In the genomic region with DNA sequence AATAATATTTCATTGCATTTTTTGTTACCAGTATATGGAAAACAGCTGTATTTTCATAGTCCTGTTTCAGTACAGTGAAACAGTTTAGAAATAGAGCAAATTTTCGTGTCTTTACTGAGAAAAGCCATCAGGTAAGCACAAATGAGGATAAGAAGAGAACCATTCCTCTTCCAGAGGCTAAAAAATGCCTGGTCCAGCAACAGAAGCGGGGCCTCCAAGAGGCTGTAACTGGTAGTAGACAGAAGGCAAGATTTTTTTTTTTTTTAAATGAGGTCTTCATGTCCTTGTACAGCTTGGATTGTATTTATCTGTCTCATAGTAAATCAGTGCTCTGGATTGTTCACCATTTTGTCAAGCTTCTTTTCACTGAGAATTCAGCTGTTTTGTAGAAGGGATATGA, we compare ENCODE assay signal across 21 mouse cellular contexts.
A peak's percentile ranks its signal among the peaks of the same experiment; 100 is the strongest.
DNase-seq lines count a peak whose midpoint lies in the region; ATAC-seq lines count a peak whose summit lies in the region.
"Had no signal": no experiment of that assay in that cellular context is flagged by ENCODE, and none has a peak within 500 bp of the region (broad histone marks: within the 10 kb centered on the region; RNA-seq: fewer than 3 reads in every experiment).

No protein-coding gene starts in this region.

- H3K9ac ChIP-seq in midbrain, embryonic 12.5 days (replicated peaks): no peak overlapping the region
- H3K9ac ChIP-seq in midbrain, embryonic 15.5 days: no peak overlapping the region
- no peak overlapping the region for H3K9ac ChIP-seq in forebrain, embryonic 16.5 days (replicated peaks; ENCODE audit: low read depth, low read length)
- no peak overlapping the region for H3K9ac ChIP-seq in kidney, embryonic 14.5 days (ENCODE audit: low read depth, low read length)

- peak; percentile 6 for DNase-seq in embryo, embryonic 11 days
- DNase-seq in embryo, embryonic 10.5 days (ENCODE audit: low spot score): no peak
- no peak for DNase-seq in kidney, adult 18-20 months
- DNase-seq: adrenal gland, postnatal 14 days; cerebellum, adult 11-12 months; cerebellum, postnatal 25 days; heart, postnatal 14 days; kidney, adult 2 months; kidney, postnatal 14 days; lung, adult 18-20 months had no signal

- peaks cover 6% of the 10 kb centered on the region; the same call in 1 of the 2 replicates for H3K27me3 ChIP-seq in midbrain, embryonic 12.5 days
- peaks cover 6% of the 10 kb centered on the region for H3K27me3 ChIP-seq in midbrain, embryonic 15.5 days (replicated peaks)
- H3K27me3 ChIP-seq in forebrain, embryonic 16.5 days (replicated peaks; ENCODE audit: control insufficient read depth, insufficient read depth, low read length): no peaks in the 10 kb centered on the region
- no peaks in the 10 kb centered on the region for H3K27me3 ChIP-seq in kidney, embryonic 14.5 days (ENCODE audit: control insufficient read depth, insufficient read depth, low read length)
- H3K27me3 ChIP-seq: megakaryocyte, embryonic 14.5 days had no signal

- no peak overlapping the region for H3K4me3 ChIP-seq in midbrain, embryonic 12.5 days
- H3K4me3 ChIP-seq in midbrain, embryonic 15.5 days: no peak overlapping the region
- no peak overlapping the region for H3K4me3 ChIP-seq in forebrain, embryonic 16.5 days (replicated peaks; ENCODE audit: low read length)
- no peak overlapping the region for H3K4me3 ChIP-seq in kidney, embryonic 14.5 days (ENCODE audit: low read length)
- H3K4me3 ChIP-seq: limb, embryonic 10.5 days; megakaryocyte, embryonic 14.5 days had no signal

- ATAC-seq in midbrain, embryonic 12.5 days (ENCODE audit: low FRiP score, low read depth): 0 out of 2 replicates have a peak, but pooled peaks have one; percentile 28
- ATAC-seq in midbrain, embryonic 15.5 days (replicated peaks): no peak
- ATAC-seq in forebrain, embryonic 16.5 days: peak; percentile 47; the same call in 1 of the 2 replicates
- no peak for ATAC-seq in kidney, embryonic 14.5 days (ENCODE audit: low FRiP score, low TSS enrichment)
- no peak for ATAC-seq in megakaryocyte-erythroid progenitor cell, adult 5-6 weeks (replicated peaks; ENCODE audit: low FRiP score, low TSS enrichment, poor library complexity, severe bottlenecking)
- ATAC-seq: CD4-positive, CD25-positive, alpha-beta regulatory T cell, adult 4 months had no signal

- H3K4me1 ChIP-seq in midbrain, embryonic 12.5 days: peaks cover 6% of the 10 kb centered on the region
- H3K4me1 ChIP-seq in midbrain, embryonic 15.5 days: no peaks in the 10 kb centered on the region
- peaks cover 5% of the 10 kb centered on the region for H3K4me1 ChIP-seq in forebrain, embryonic 16.5 days (replicated peaks; ENCODE audit: control insufficient read depth, insufficient read depth, low read length)
- H3K4me1 ChIP-seq in kidney, embryonic 14.5 days (ENCODE audit: control insufficient read depth, insufficient read depth, low read length): no peaks in the 10 kb centered on the region
- H3K4me1 ChIP-seq: limb, embryonic 10.5 days; megakaryocyte, embryonic 14.5 days had no signal

- H3K9me3 ChIP-seq in midbrain, embryonic 12.5 days: no peaks in the 10 kb centered on the region
- no peaks in the 10 kb centered on the region for H3K9me3 ChIP-seq in midbrain, embryonic 15.5 days
- no peaks in the 10 kb centered on the region for H3K9me3 ChIP-seq in forebrain, embryonic 16.5 days (ENCODE audit: control insufficient read depth, low read length)
- no peaks in the 10 kb centered on the region for H3K9me3 ChIP-seq in kidney, embryonic 14.5 days (ENCODE audit: control insufficient read depth, low read length)
- H3K9me3 ChIP-seq: limb, embryonic 10.5 days; megakaryocyte, embryonic 14.5 days had no signal

- no peak overlapping the region for H3K4me2 ChIP-seq in midbrain, embryonic 12.5 days (replicated peaks)
- H3K4me2 ChIP-seq in midbrain, embryonic 15.5 days: no peak overlapping the region
- no peak overlapping the region for H3K4me2 ChIP-seq in forebrain, embryonic 16.5 days (ENCODE audit: low read length)
- no peak overlapping the region for H3K4me2 ChIP-seq in kidney, embryonic 14.5 days (replicated peaks; ENCODE audit: low read depth, low read length)
- H3K4me2 ChIP-seq: heart, embryonic 11.5 days had no signal

- H3K36me3 ChIP-seq in midbrain, embryonic 12.5 days: no peaks in the 10 kb centered on the region
- no peaks in the 10 kb centered on the region for H3K36me3 ChIP-seq in midbrain, embryonic 15.5 days (replicated peaks)
- H3K36me3 ChIP-seq in forebrain, embryonic 16.5 days (ENCODE audit: control insufficient read depth, insufficient read depth): no peaks in the 10 kb centered on the region
- H3K36me3 ChIP-seq in kidney, embryonic 14.5 days (ENCODE audit: control insufficient read depth, insufficient read depth, low read length): no peaks in the 10 kb centered on the region
- H3K36me3 ChIP-seq: G1E; limb, embryonic 10.5 days had no signal

- no peak overlapping the region for H3K27ac ChIP-seq in midbrain, embryonic 12.5 days (replicated peaks)
- H3K27ac ChIP-seq in midbrain, embryonic 15.5 days: no peak overlapping the region
- no peak overlapping the region for H3K27ac ChIP-seq in forebrain, embryonic 16.5 days (ENCODE audit: low read length)
- no peak overlapping the region for H3K27ac ChIP-seq in kidney, embryonic 14.5 days (ENCODE audit: low read depth, low read length)
- H3K27ac ChIP-seq: limb, embryonic 10.5 days; stomach, postnatal 0 days had no signal

- WGBS in midbrain, embryonic 12.5 days: 50% methylated on average over 2 of the region's 2 CpGs
- 57% methylated on average over 2 of the region's 2 CpGs for WGBS in midbrain, embryonic 15.5 days
- 25% methylated on average over 2 of the region's 2 CpGs for WGBS in forebrain, embryonic 16.5 days
- WGBS in kidney, embryonic 14.5 days: 66% methylated on average over 2 of the region's 2 CpGs

Comparison
In these comparisons a context has a peak if more than half of its experiments do, and no peak if none do; other contexts are left out.
1. ATAC-seq: peak in midbrain, embryonic 12.5 days (single experiment) and forebrain, embryonic 16.5 days (single experiment); none in midbrain, embryonic 15.5 days (single experiment), kidney, embryonic 14.5 days (single experiment) and megakaryocyte-erythroid progenitor cell, adult 5-6 weeks (single experiment).